Mouse (Mus musculus) liver, postnatal 0 days (tissue): Measurements from ENCODE around the gene 4921504E06Rik.

Experiments
- CTCF ChIP-seq: sonication (generic); IDR thresholded peaks from 2 replicates; pipeline ENCODE4 v1.5.1; 2016; ENCODE audit warnings: antibody characterized with exemption, low read depth
- EP300 ChIP-seq: IDR thresholded peaks from 2 replicates; pipeline ENCODE4 v1.6.1; 2016; ENCODE audit warnings: antibody characterized with exemption, low read depth, mild to moderate bottlenecking

DNA sequence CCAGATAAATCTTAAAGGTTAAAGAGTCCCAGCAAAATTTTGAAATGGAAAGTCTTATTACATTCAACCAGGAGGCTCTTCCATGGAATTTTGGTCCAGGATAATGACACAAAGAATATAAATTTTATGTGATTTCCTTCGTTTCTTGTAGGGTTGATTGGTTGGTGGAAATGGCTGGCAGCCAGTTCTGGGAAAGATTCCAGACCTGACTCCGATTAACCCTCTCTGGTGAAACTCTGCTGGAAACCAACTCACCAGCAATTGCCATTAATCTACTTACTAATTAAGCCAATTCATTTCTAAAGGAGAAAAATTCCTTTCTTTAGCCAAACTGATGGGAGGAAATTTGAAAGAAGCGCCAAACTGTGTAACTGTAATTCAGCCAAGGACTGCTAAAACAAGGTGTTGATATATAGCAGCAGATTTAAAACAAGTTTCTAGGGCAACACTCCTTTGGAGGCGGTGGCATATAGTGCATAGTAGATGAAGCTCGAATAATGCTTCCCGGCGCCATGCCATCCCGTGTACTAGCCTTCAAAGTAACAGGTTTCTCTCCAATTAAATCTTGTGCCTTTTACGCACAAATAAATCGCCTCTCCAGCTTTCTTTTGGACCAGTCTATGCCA is 97.7 kb downstream of the 4921504E06Rik start:
- no peak for TF ChIP-seq EP300
- TF ChIP-seq CTCF, result no peak
